In genomic region chr7:125561085-125561690, GRCm38 (mm10) we compare ENCODE assay signal across 8 mouse cellular contexts. TPM values are rescaled to one million over a fixed set of nuclear protein-coding genes. Genes with fewer than 3 reads are reported as not detected.
DNase-seq lines count a peak whose midpoint lies in the region; ATAC-seq lines count a peak whose summit lies in the region.

No protein-coding gene starts in this region.

- H3K9ac ChIP-seq in liver, embryonic 11.5 days (ENCODE audit: low read depth, low read length), result no peak overlapping the region

- no peak overlapping the region for H3K4me3 ChIP-seq in liver, embryonic 11.5 days (ENCODE audit: low read depth, low read length)

- H3K4me2 ChIP-seq in liver, embryonic 11.5 days, result no peak overlapping the region

- intact Hi-C loops in left cerebral cortex, postnatal 14 days (cut with DNase I), result no loop called here
- intact Hi-C loops in heart, postnatal 25 days (cut with DNase I), result no loop called here

- peak; percentile 59 to 68 for DNase-seq in left cerebral cortex, postnatal 14 days (ENCODE audit: low spot score in 2 of 2)
- DNase-seq in left cerebral cortex, adult 8-10 months (ENCODE audit: low spot score in 2 of 2), result no peak
- peak; percentile 89 for DNase-seq in adrenal gland, postnatal 10 days
- DNase-seq in heart, postnatal 25 days (ENCODE audit: low spot score), result peak; percentile 86
- no peak for DNase-seq in liver, embryonic 11.5 days (ENCODE audit: low spot score)
- peak; percentile 68 to 75 for DNase-seq in natural killer cell, adult 2 months (ENCODE audit: low spot score in 2 of 2)
- DNase-seq in thymus, postnatal 25 days, result peak; percentile 52
- no peak for DNase-seq in neural tube, embryonic 10.5 days (ENCODE audit: extremely low spot score, low spot score)

- H3K36me3 ChIP-seq in liver, embryonic 11.5 days (ENCODE audit: control insufficient read depth, insufficient read depth, low read length), result no peaks in the 10 kb centered on the region

- no peaks in the 10 kb centered on the region for H3K9me3 ChIP-seq in liver, embryonic 11.5 days (ENCODE audit: control insufficient read depth, low read length)

- ATAC-seq in liver, embryonic 11.5 days (replicated peaks; ENCODE audit: low FRiP score), result peak; percentile 56; the same call in 1 of the 2 replicates

- no peaks in the 10 kb centered on the region for H3K27me3 ChIP-seq in liver, embryonic 11.5 days (replicated peaks; ENCODE audit: control insufficient read depth, insufficient read depth, low read length)

- H3K27ac ChIP-seq in liver, embryonic 11.5 days (ENCODE audit: low read depth, low read length), result no peak overlapping the region

- WGBS in liver, embryonic 11.5 days, result 59% methylated on average over 9 of the region's 9 CpGs

- peaks cover 14% of the 10 kb centered on the region; the same call in 1 of the 2 replicates for H3K4me1 ChIP-seq in liver, embryonic 11.5 days (replicated peaks; ENCODE audit: control insufficient read depth, insufficient read depth, low read length)

RNA-seq across cellular contexts. Expression of gene Il4ra, which starts 9.3 kb away (rescaled TPM):
- 1 to 10 TPM; 5.0 to 6.5 TPM for total RNA-seq in left cerebral cortex, postnatal 14 days (2021)
- 10 to 100 TPM in 1 of 4 experiments, 1 to 10 TPM in 3; 5.2 to 10.1 (median 8.0) TPM for total RNA-seq in left cerebral cortex, adult 8-10 months (2022)
- 10 to 100 TPM; 43.9 to 51.3 TPM for total RNA-seq in adrenal gland, postnatal 10 days (2021)
- total RNA-seq in heart, postnatal 25 days (2021), result 10 to 100 TPM; 13.3 to 18.6 TPM
- 4.4 and 5.3 TPM in 2 replicates for polyA plus RNA-seq in liver, embryonic 11.5 days (2014; fragmentation: Nextera tagmentation; extraction: Ambion mirVana)

RNA-seq across cellular contexts. Expression of gene Il21r, which starts 42.0 kb away (rescaled TPM):
- total RNA-seq in left cerebral cortex, postnatal 14 days (2021), result 1 to 10 TPM in 1 of 2 experiments, under 1 TPM in 1; 0.72 to 1.0 TPM
- total RNA-seq in left cerebral cortex, adult 8-10 months (2022), result 1 to 10 TPM; 1.3 to 2.9 (median 2.1) TPM
- total RNA-seq in adrenal gland, postnatal 10 days (2021), result 1 to 10 TPM; 2.2 to 2.5 TPM
- total RNA-seq in heart, postnatal 25 days (2021), result under 1 TPM; 0.29 to 0.67 TPM
- 0.81 and 1.1 TPM in 2 replicates for polyA plus RNA-seq in liver, embryonic 11.5 days (2014; fragmentation: Nextera tagmentation; extraction: Ambion mirVana)

Comparison
In these comparisons a context has a peak if more than half of its experiments do, and no peak if none do; other contexts are left out.
1. DNase-seq: peak in left cerebral cortex, postnatal 14 days (2 of 2), adrenal gland, postnatal 10 days (single experiment), heart, postnatal 25 days (single experiment), natural killer cell, adult 2 months (2 of 2) and thymus, postnatal 25 days (single experiment); none in left cerebral cortex, adult 8-10 months (0 of 2), liver, embryonic 11.5 days (single experiment) and neural tube, embryonic 10.5 days (single experiment).